Mouse (Mus musculus): Measurements from ENCODE around the gene St6gal2. TPM values are rescaled to one million over a fixed set of nuclear protein-coding genes. Genes with fewer than 3 reads are reported as not detected.
A peak's percentile ranks its signal among the peaks of the same experiment; 100 is the strongest.

St6gal2 gene
- 0.16 TPM in 1 of 2 replicates, not detected in the other for polyA plus RNA-seq (2014; fragmentation: Nextera tagmentation; extraction: Ambion mirVana)

DNA sequence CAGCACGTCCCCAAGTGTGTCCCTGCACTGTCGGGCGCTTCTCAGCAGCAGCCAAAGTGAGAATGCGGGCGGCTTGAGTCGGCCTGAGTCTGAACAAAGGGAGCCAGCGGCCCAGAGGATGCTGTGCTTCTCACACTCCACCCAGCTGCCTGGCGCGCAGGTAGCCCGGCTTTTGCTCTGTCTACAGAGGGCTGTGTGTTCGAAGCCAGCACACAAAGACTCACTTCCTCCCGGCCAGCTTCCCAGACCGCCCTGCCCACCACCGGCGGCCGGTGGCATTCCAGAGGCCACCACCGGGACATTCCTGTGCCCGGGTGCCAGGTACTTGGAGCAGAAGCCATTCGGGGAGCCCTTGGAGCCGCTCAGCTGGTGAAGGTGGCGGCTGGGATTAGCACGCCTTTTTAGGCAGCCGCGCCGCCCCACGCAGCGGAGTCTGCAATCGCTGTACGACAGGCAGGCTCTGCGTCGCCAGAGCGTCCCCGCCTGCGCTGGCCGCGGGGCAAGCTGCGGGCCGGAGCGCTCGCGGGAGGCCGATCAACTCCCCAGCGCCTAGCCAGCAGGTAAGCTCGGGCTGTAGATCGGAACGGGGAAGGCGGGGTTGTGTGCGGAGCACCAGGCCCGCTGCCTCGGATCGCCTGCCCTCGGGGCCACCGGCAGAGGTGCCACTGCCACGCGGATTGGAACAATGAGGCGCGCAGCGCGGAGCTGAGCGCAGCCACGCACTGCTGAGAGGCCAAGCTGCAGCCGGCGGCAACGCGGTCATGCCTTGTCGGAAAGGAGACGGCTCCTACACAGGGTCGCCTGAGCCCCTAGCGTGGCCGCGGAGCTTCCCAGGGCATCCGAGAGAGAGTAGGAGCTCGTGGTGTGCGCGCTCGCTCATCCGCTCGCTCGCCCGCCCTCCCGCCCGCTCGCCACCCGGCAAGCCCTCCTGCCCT lies at the start of gene St6gal2:
Gene St6gal2, plus strand, starts transcription at position 133 of the 935 bp plus-strand sequence.
- peaks cover 2 to 10% of the 10 kb centered on the region in 2 experiments; a peak in 2 of 4 replicates for H3K4me1 ChIP-seq (ENCODE audit: control insufficient read depth in 2 of 2, insufficient read depth in 2 of 2, low read length in 2 of 2)
- no peaks in the 10 kb centered on the region for H3K36me3 ChIP-seq (ENCODE audit: control insufficient read depth, insufficient read depth, low read length)
- peaks cover 48% of the 10 kb centered on the region for H3K27me3 ChIP-seq (ENCODE audit: control insufficient read depth, insufficient read depth, low read length)
- H3K9ac ChIP-seq (ENCODE audit: low read length), result peak within 1 kb of the TSS; percentile 52
- WGBS, result under 1% methylated on average over 83 of the region's 84 CpGs
- H3K4me2 ChIP-seq (ENCODE audit: low read length), result peak within 1 kb of the TSS; percentile 93
- no peaks in the 10 kb centered on the region for H3K9me3 ChIP-seq (ENCODE audit: control insufficient read depth, low read length)
- peak; percentile 31; the same call in 1 of the 2 replicates for ATAC-seq (ENCODE audit: insufficient number of reproducible peaks, insufficient read depth, low FRiP score, low read depth)
- no peak within 1 kb of the TSS for H3K27ac ChIP-seq (replicated peaks in 1 of 2; ENCODE audit: control insufficient read depth in 1 of 2, insufficient read depth in 1 of 2, low read depth in 2 of 2, low read length in 2 of 2)
- H3K4me3 ChIP-seq (ENCODE audit: control insufficient read depth in 1 of 2, insufficient read depth in 1 of 2, low read depth in 1 of 2, low read length in 2 of 2), result peak within 1 kb of the TSS; percentile 43 to 49

DNA sequence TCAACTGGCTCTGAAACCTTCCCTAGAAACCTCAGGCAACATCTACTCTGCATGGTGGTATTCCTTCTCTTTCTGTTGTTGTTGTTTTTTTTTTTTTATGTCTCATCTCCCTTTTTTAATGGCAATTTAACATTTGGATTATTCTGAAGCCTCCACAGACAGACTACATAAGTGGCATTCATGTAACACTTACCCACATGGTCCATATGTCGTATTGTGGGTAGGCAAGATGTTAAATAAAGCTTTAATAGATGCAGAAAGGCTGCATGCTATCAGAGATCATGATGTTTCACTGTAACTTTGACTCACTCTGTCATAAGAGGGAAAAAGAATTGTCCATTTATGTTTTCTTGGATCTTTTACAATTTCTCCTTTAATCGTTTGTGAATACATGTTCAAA lies 39.1 kb upstream of the St6gal2 start:
- Histone ChIP-seq H3K4me3 (ENCODE audit: control insufficient read depth in 1 of 2, insufficient read depth in 1 of 2, low read depth in 1 of 2, low read length in 2 of 2) (no peak overlapping the region), H3K4me2 (ENCODE audit: low read length) (no peak overlapping the region), H3K27me3 (ENCODE audit: control insufficient read depth, insufficient read depth, low read length) (no peaks in the 10 kb centered on the region), H3K9me3 (ENCODE audit: control insufficient read depth, low read length) (no peaks in the 10 kb centered on the region), H3K4me1 (ENCODE audit: control insufficient read depth in 2 of 2, insufficient read depth in 2 of 2, low read length in 2 of 2) (no peaks in the 10 kb centered on the region), H3K36me3 (ENCODE audit: control insufficient read depth, insufficient read depth, low read length) (no peaks in the 10 kb centered on the region), H3K27ac (replicated peaks in 1 of 2; ENCODE audit: control insufficient read depth in 1 of 2, insufficient read depth in 1 of 2, low read depth in 2 of 2, low read length in 2 of 2) (no peak overlapping the region), H3K9ac (ENCODE audit: low read length) (no peak overlapping the region)
- no peak for ATAC-seq (ENCODE audit: insufficient number of reproducible peaks, insufficient read depth, low FRiP score, low read depth)
- WGBS, result 76% methylated on average over 2 of the region's 2 CpGs

DNA sequence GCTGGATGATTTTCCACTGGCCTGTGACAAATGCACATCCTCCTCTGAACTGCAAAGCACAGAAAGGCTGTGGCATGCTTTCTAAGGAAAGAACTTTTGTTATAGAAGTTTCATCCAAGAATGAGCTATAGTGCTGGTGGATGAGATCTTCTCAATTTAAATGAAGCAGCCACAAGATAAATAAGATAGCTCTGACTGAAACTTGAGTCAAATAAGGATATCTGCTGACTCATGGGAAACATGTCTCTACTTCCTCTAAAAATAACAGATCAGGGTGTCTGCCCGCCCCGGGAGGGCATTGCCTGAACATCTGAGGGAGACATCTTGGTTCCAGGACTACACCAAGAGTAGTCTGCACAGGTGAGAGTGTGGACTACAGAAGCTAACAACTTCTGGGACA lies 28.7 kb upstream of the St6gal2 start:
- ATAC-seq (ENCODE audit: insufficient number of reproducible peaks, insufficient read depth, low FRiP score, low read depth), result no peak
- H3K4me1 ChIP-seq (ENCODE audit: control insufficient read depth in 2 of 2, insufficient read depth in 2 of 2, low read length in 2 of 2), result no peaks in the 10 kb centered on the region
- H3K9me3 ChIP-seq (ENCODE audit: control insufficient read depth, low read length), result no peaks in the 10 kb centered on the region
- H3K27me3 ChIP-seq (ENCODE audit: control insufficient read depth, insufficient read depth, low read length), result no peaks in the 10 kb centered on the region
- no peak overlapping the region for H3K4me3 ChIP-seq (ENCODE audit: control insufficient read depth in 1 of 2, insufficient read depth in 1 of 2, low read depth in 1 of 2, low read length in 2 of 2)
- H3K36me3 ChIP-seq (ENCODE audit: control insufficient read depth, insufficient read depth, low read length), result no peaks in the 10 kb centered on the region
- no peak overlapping the region for H3K4me2 ChIP-seq (ENCODE audit: low read length)
- H3K9ac ChIP-seq (ENCODE audit: low read length), result no peak overlapping the region
- WGBS, result 55% methylated on average over 2 of the region's 2 CpGs
- no peak overlapping the region for H3K27ac ChIP-seq (replicated peaks in 1 of 2; ENCODE audit: control insufficient read depth in 1 of 2, insufficient read depth in 1 of 2, low read depth in 2 of 2, low read length in 2 of 2)

DNA sequence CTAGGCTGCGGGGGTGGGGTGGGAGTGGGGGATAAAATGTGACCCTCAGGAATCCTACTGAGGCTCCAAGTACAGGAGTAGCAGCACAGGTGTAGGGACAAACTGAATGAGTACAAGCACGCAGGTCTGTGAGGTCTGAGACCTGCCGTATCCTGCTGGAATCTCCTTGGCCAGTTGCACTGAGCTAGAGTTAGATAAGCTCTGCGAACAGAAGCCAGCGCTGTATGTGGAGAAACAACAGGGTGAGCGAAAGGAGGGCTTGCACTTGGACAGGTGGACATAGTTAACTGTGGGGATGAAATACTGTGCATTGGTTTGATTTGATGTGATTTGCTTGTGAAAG lies 974 bp downstream of the St6gal2 start:
- ATAC-seq (ENCODE audit: insufficient number of reproducible peaks, insufficient read depth, low FRiP score, low read depth), result no peak

DNA sequence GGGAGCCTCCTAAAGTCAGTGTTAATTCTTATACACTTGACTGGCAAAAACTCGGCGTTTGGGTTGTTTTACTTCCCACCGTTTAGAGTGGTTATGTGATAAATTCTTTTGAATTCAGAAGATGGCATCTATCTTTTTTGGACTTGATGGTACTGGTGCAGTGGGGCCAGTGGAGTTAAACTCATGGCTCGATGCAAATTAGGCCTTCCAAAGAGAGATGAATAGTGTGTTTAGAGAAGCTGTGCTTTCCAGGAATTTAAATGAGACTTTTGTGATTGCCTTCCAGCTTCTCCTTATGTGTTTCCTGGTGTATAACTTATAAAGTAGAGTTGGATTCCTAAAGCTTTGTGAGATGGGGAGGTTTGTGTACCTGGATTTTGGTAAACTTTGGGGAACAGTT lies 1.5 kb downstream of the St6gal2 start:
- H3K9me3 ChIP-seq (ENCODE audit: control insufficient read depth, low read length), result no peaks in the 10 kb centered on the region
- WGBS, result 43% methylated on average over 4 of the region's 4 CpGs

More for the DNA sequence above, 974 bp downstream of the St6gal2 start:
- peak overlapping the region; percentile 43 to 49; a peak in 3 of 4 replicates for H3K4me3 ChIP-seq (ENCODE audit: control insufficient read depth in 1 of 2, insufficient read depth in 1 of 2, low read depth in 1 of 2, low read length in 2 of 2)
- H3K36me3 ChIP-seq (ENCODE audit: control insufficient read depth, insufficient read depth, low read length), result no peaks in the 10 kb centered on the region
- H3K27me3 ChIP-seq (ENCODE audit: control insufficient read depth, insufficient read depth, low read length), result peaks cover 48% of the 10 kb centered on the region
- peak overlapping the region; percentile 93 for H3K4me2 ChIP-seq (ENCODE audit: low read length)
- WGBS, result 2% methylated on average over 6 of the region's 6 CpGs
- no peaks in the 10 kb centered on the region for H3K9me3 ChIP-seq (ENCODE audit: control insufficient read depth, low read length)
- H3K27ac ChIP-seq (replicated peaks in 1 of 2; ENCODE audit: control insufficient read depth in 1 of 2, insufficient read depth in 1 of 2, low read depth in 2 of 2, low read length in 2 of 2), result no peak overlapping the region
- H3K9ac ChIP-seq (ENCODE audit: low read length), result peak overlapping the region; percentile 52
- H3K4me1 ChIP-seq (ENCODE audit: control insufficient read depth in 2 of 2, insufficient read depth in 2 of 2, low read length in 2 of 2), result peaks cover 2 to 10% of the 10 kb centered on the region in 2 experiments; a peak in 2 of 4 replicates

DNA sequence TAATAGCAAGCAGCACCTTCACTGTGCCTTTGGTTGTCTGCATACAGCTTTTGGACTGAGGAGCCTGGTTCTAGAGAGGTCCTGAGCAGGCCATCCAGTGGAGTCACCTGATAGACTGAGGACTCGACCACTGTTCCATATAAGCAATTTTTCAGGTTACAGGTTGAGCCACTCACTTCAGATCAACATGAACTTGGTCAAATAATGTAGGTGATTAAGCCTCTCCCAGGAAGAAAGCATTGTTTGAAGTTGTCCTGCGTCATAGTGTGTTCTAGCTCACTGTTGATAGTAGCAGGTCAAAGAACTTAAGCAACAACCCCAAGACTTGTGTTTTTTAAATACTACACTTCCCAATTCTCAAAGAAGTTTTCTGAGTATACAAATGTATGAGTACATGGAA lies 5.8 kb downstream of the St6gal2 start:
- Histone ChIP-seq H3K27me3 (ENCODE audit: control insufficient read depth, insufficient read depth, low read length) (peaks cover 21% of the 10 kb centered on the region), H3K4me1 (ENCODE audit: control insufficient read depth in 2 of 2, insufficient read depth in 2 of 2, low read length in 2 of 2) (peaks cover 0 to 4% of the 10 kb centered on the region in 2 experiments; a peak in 1 of 4 replicates), H3K4me3 (ENCODE audit: control insufficient read depth in 1 of 2, insufficient read depth in 1 of 2, low read depth in 1 of 2, low read length in 2 of 2) (no peak overlapping the region), H3K9ac (ENCODE audit: low read length) (no peak overlapping the region), H3K9me3 (ENCODE audit: control insufficient read depth, low read length) (no peaks in the 10 kb centered on the region), H3K4me2 (ENCODE audit: low read length) (no peak overlapping the region), H3K27ac (replicated peaks in 1 of 2; ENCODE audit: control insufficient read depth in 1 of 2, insufficient read depth in 1 of 2, low read depth in 2 of 2, low read length in 2 of 2) (no peak overlapping the region), H3K36me3 (ENCODE audit: control insufficient read depth, insufficient read depth, low read length) (no peaks in the 10 kb centered on the region)
- 54% methylated on average over 2 of the region's 2 CpGs for WGBS
- ATAC-seq (ENCODE audit: insufficient number of reproducible peaks, insufficient read depth, low FRiP score, low read depth), result no peak

More for the DNA sequence above, 1.5 kb downstream of the St6gal2 start:
- no peak overlapping the region for H3K9ac ChIP-seq (ENCODE audit: low read length)
- ATAC-seq (ENCODE audit: insufficient number of reproducible peaks, insufficient read depth, low FRiP score, low read depth), result no peak
- H3K36me3 ChIP-seq (ENCODE audit: control insufficient read depth, insufficient read depth, low read length), result no peaks in the 10 kb centered on the region
- H3K4me1 ChIP-seq (ENCODE audit: control insufficient read depth in 2 of 2, insufficient read depth in 2 of 2, low read length in 2 of 2), result peaks cover 2 to 10% of the 10 kb centered on the region in 2 experiments; a peak in 2 of 4 replicates
- H3K4me2 ChIP-seq (ENCODE audit: low read length), result no peak overlapping the region
- H3K27me3 ChIP-seq (ENCODE audit: control insufficient read depth, insufficient read depth, low read length), result peaks cover 48% of the 10 kb centered on the region
- no peak overlapping the region for H3K4me3 ChIP-seq (ENCODE audit: control insufficient read depth in 1 of 2, insufficient read depth in 1 of 2, low read depth in 1 of 2, low read length in 2 of 2)
- no peak overlapping the region for H3K27ac ChIP-seq (replicated peaks in 1 of 2; ENCODE audit: control insufficient read depth in 1 of 2, insufficient read depth in 1 of 2, low read depth in 2 of 2, low read length in 2 of 2)

DNA sequence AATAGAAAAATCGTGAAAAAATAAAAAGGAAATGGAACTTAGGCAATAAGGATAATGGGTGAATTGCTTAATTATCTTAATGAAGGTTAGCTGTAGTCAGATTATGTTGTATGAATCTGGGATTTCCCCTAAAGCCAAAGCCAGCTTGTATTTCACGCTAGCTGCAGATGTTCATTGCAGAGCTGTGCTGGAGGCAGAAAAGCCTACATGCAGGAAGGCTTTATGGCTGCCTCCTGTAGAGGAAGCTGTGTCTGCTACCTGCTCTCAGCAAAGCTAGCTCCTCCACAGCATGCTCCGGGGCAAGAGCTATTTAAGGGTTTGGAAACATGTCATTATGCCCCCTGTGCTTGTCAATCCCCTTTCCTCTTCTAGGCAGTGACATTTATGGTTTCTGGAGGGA lies 9.3 kb downstream of the St6gal2 start:
- H3K9ac ChIP-seq (ENCODE audit: low read length), result no peak overlapping the region
- H3K4me1 ChIP-seq (ENCODE audit: control insufficient read depth in 2 of 2, insufficient read depth in 2 of 2, low read length in 2 of 2), result no peaks in the 10 kb centered on the region
- H3K9me3 ChIP-seq (ENCODE audit: control insufficient read depth, low read length), result no peaks in the 10 kb centered on the region
- H3K27me3 ChIP-seq (ENCODE audit: control insufficient read depth, insufficient read depth, low read length), result no peaks in the 10 kb centered on the region
- H3K27ac ChIP-seq (replicated peaks in 1 of 2; ENCODE audit: control insufficient read depth in 1 of 2, insufficient read depth in 1 of 2, low read depth in 2 of 2, low read length in 2 of 2), result no peak overlapping the region
- no peak for ATAC-seq (ENCODE audit: insufficient number of reproducible peaks, insufficient read depth, low FRiP score, low read depth)
- no peaks in the 10 kb centered on the region for H3K36me3 ChIP-seq (ENCODE audit: control insufficient read depth, insufficient read depth, low read length)
- 57% methylated on average over 3 of the region's 3 CpGs for WGBS
- H3K4me3 ChIP-seq (ENCODE audit: control insufficient read depth in 1 of 2, insufficient read depth in 1 of 2, low read depth in 1 of 2, low read length in 2 of 2), result no peak overlapping the region
- H3K4me2 ChIP-seq (ENCODE audit: low read length), result no peak overlapping the region
